Mouse (Mus musculus): ENCODE measurements at regions not wholly inside any gene's neighbourhood (a gene's known extent, or its start where the extent isn't known, plus 50 kb on each side); places are given as distances from the start of the nearest gene placed in this dataset.

DNA sequence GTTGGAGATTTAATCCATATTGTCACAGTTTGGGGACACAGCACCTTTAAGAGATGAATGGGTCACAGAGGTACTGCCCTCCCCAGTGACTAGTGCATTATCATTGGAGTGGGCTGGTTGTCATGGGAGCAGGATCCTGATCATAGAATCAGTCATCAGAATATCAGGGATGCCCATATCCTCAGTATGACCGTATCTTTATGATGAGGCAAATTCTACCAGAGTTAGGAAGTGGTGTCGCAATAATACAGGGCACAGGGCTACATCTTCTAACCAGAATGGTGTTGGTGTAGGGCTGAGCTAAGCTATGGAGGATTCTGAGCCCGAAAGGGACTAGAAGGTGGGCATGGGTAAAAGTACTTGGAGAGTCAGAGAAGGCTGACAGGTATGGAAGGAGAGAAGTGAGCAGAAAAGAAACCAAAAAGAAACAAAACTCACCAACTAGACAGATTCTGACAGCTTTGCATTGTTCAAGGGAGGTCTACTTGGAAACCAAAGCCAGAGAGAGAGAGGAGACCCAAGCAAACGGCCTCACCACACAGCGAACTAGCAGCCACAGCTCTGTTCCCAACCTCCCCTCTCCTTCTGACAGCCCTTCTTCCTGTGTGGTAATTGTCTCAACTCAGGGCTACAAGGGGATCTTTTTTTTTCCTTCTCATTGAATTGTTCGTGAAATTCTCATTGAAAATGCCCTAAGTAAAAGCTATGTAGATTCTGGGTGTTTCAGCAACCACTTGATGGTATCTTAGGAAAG, 129.2 kb downstream of the Lrrc30 start:
- no peak for DNase-seq

DNA sequence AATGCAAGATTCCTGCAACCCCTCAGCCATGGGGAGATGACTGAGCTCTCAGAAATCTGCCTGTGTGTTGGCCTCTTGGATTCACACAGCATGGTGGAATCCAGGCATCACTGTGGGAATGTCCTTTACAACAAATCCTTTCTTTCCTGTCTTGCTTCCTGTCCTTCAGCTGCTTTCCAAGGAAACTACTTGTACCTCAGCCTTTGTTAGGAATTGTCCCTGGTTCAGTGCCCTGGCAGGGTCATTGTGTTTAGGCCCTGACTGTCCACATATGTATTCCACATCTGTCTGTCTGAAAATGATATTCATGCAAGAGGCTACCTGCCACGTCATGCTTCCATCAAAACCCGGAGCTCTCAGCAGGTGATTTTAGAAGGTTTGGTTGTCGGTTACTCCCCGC, 129.9 kb downstream of the Lrrc30 start:
- DNase-seq = no peak

DNA sequence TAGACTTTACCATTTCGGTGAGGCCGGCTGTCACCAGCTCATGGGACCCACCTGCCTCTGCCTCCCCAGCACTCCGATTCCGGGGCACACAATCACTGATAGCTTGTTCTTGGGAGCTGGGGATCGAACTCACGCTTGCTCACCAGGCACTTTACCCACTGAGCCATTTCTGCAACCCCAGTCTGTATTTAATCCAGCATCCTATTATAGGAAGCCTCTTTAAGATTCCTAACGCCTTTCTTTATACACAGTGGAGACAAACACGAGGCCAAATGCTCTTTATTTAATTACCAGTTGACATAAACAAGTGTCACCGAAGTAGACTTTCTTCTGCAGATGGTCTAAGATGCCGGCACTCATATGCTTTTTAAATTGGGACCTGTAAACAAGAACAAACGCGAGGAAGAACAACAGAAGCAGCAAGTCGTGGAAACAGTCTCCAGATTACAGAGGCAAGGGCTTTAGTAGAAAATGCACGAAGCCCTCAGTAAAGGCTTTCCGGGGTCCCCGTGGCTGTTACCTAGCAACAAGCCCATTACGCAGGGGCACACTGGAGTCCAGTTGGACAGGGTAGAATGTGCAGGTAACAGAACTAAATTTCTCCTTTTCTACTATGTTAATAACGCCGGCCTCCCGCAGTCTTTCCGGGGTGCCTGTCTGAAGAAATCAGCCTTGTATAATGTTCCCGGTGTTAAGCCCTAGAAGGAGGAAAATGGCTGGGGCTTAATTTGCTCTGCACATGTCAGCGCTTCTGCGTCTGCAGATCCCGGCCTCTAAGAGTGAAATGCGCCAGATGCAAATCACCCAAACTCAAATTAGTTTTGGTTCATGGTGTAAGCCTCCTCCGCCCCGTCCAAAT, 132.5 kb downstream of the Lrrc30 start:
- DNase-seq = no peak

DNA sequence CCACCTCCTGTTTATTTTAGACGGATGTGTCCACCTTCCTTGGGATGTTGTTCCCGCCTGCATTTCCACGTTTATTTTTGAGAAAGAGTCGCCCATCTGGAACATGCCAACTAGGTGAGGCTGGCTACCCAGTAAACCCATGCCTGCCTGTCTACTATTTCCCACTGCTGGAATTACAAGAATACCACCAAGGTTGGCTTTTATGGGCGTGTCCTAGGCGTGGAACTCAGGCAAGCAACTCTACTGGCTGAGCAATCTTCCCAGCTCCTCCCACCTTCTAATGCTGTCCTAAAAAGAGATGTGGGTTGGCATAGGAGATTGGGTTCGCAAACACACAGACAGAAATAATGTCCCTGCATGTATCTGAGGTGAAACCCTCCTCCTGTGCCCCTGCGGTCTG, 135.1 kb downstream of the Lrrc30 start:
- no peak for DNase-seq

DNA sequence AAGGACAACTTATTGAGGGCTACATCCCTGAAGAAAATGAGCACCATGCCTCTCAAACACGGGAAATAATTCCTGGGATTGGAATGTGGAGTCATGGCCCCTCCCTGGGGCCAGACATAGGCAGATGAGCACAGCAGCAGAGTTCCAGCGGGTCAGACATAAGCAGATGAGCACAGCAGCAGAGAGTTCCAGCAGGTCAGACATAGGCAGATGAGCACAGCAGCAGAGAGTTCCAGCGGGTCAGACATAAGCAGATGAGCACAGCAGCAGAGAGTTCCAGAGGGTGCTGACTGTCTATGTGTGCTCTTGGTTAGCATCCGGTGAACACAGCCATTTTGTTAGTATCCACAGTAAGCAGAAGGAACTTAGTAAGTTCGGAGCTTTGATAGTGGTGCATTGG, 126.2 kb upstream of the Ptprm start:
- no peak for DNase-seq

DNA sequence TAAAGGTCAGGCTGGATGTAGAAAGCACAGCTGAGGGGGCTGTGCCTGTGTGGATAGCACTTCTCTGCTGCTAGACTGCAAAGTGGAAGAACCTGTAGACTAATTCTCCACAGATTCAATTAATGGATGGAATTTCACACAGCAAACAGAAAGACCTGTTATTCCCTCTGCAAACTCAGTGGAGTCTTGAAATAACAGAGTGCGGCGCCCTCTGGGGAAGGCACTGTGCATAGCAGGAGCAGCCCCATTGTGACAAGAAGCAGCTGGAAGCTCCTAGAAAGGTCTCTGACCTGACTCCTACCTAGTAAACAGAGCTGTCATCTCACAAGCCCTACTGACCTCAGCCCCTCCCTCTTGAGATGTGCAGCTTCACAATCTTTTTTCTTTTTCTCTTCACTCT, 118.9 kb upstream of the Ptprm start:
- DNase-seq = peak; percentile 78

DNA sequence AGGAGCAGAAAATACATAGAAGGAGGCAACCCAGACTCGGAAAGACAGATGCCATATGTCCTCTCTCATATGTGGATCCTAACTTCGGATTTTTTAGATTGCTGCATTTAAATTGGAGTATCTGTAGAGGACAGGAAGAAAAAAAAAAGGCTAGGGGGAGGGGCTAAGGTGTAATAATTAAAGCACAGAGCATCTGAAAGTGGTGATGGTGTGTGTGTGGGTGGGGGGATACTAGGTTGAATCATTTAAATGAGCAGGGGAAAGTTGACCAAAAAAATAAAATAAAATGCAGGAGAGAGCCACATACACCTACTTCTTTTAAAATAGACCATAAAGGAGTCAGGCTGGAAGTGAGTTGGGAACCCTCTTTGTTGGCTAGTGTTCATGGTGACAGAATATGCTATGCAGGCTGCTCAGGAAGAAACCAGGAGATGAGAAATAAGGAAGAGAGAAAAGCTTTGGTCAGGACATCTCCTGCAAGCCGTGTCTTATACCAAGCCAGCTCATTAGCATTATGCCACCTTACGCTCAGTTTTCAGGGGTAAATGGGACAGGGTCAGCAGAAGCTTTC, 104.7 kb upstream of the Ptprm start:
- DNase-seq = no peak

DNA sequence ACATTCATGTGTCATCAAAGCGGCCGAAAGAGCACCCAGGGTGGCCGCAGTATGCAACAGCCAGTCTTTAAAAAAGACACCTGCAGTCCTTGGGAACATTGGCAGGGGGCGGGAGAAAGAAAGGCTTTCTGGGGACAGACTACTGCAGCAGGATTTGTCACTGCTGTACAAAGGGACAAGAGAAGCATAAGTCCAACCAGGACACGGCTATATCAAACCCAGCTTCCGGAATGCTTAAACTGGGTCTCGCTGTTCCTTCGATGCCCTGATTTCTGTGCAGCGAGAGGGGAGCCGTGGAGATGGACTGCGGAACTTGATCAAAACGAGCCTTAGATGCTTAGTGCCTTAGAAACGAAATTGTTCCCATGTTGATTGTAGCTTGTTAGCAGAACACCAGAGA, 97.7 kb upstream of the Ptprm start:
- DNase-seq = no peak

DNA sequence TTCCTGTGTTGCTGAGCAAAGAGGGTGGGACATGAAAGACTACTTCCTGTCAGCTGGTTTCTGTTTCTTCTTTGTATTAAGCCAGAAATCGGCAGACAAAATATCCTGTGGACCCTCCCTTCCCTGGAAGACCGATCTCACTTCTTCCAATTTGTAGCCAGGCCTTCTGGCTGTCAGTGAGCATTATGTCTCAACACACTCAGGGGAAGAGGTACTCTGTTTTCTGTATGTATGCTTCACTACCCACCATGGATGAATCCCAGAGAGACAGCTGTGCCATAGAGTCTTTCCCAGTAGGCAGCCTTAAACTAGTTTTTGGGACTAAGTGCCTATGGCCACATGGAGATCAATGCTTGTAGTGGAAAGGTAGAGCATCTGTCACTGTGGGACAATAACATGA, 96.8 kb upstream of the Ptprm start:
- DNase-seq = no peak

DNA sequence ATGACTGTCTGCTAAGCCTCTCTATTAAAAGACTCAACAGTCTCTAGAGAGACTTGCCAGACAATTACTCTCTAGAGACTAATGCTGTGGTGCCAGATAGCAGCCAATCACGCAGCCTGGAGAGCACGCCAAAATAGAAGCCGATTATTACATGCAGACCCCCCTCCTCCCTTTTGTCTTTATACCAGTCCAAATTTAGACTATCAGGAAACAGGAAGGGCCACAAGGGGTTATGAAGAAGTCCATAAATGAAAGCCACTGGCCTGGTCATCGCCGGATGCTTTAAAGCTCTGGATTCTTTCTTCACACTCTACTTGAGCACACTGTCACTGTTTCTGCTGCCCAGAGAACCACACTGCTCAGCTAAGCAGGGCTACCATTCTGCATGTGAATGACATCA, 95.8 kb upstream of the Ptprm start:
- DNase-seq = peak; percentile 15

DNA sequence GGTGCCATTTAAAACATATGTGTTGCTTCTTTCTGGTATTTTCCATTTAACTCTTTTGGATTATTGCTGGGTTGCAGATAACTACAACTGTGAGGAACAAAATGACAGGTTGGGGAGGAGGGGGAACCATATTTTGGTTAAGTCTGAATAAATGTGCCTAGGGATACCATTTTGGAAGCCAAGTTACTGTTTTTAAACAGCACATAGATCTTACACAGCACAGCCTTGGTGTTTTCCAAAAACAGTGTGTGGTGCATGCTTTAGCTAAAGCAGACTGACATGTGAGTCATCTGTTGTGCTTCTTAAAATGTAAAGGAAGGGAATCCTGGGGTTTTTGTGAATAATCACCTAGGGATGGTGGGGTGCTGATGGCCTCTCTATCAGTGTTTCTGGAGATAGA, 91.7 kb upstream of the Ptprm start:
- DNase-seq = no peak

DNA sequence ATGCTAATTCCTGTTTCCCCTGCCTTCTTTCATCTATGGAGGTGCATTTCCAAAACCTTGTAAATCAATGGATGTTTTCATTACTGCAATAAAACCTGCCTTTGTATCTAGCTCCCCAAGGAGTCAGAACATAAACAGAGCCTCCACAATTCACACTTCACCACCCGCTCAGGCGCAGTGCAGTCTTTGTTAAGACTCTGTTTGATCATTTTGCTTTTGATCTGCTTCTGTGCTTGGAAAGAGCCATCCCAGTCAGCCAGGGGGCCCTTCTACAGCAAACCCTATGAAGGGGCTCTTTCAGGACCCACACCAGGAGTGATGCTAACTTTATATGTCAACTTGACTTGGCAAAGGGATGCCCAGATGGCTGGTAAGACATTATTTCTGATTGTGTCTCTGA, 86.7 kb upstream of the Ptprm start:
- DNase-seq = no peak

DNA sequence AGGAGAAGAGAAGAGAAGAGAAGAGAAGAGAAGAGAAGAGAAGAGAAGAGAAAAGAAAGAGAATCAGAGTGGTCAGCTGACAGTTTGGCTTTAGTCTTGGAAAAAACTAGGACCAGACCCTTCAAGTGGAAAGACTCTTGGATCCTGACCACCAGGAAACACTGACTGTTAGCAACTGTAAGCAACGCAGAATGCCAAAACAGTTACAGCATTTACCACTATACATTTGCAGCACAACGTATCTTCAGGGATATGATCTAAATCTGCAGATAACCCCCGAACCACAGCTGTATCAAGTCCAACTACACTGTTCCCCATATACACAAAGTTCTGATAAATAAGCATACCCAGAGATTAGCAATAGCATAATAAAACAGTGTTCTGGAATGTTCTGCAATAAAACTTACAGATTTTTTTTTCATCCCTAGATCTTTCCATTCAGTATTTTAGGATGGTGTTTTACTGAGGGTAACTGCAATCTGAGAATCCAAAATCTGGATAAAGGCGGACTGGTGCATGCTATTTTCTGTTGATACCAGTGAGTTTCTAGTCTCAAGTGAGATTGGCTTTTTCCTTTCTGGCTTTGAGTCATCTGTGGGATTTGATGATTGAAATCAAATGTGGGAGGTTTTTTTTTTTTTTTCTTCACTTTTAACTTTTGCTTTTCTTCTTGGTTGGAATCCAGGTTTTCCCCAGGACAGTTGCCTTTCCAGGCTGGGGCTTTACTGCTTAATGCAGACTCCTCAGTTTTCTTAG, 65.9 kb upstream of the Ptprm start:
- DNase-seq = no peak

DNA sequence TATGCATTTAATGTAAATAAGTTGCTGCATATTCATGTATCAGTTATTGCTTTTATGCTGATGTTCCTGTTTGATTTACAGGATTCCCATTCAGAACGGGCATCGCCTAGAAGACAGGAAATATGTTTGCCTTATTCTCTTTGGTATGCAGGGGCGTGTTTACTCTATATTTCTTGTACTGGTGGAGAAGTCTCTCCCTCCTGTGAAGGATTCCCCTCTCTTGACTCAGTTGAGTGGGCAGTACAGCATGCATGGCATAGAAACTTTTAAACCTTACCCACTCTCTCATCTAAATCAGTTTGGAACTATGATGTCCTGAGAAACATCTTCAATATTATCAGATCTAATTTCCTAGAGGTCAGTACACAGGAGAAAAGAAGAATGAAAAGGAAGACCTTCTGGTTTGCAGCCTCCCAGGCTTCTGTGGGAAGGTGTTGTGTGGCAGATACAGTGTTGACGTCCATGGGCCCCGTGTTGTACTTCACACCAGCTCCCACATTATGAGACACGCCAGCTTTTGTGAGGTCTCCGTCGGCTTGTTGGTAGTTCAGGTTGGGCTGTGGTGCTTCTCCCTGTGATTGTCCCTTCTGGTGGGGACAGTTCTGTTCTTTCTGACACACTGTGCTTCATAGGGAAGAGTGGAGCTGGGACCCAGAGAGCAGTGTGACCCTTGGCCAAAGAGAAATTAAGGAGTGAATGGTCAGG, 58.4 kb upstream of the Ptprm start:
- DNase-seq = no peak

DNA sequence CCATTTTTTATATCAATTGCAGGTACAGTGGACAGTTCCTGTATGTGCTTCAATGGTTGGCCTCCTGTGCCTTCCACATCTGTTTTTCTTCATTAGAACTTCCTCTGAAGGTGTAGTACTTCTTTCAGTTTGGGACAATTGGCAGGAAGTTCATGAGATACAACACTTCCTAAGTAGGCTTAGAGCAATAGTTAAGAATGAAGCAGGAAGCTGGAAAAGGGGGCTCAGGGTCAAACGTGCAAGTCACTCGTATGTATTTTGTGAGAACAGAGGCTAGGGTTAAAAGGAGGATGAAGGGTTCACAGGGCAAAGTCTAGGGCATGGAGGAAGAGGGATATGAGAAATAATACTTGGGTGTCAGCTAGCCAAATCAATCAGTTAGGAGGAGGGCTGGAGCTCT, 55.7 kb upstream of the Ptprm start:
- peak; percentile 2 for DNase-seq

DNA sequence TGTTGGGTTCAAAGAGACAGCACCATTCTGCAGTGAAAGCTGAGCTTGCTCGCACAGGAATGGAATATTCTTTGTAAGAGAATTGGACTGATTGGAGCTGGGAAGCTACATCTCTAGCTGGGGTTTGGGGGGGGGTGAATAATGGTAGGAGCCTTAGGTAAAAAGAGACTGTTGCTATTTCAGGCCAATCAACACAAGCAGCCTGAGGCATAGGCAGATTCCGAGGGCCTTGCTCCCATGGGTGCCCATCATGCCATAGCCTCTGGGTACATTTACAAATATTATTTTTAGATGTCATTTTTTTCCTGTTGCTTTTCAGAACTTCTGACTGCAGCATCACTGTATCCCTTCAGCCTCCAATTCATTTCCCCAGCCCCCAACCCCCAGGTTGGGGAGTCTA, 51.7 kb upstream of the Ptprm start:
- DNase-seq = no peak

Measured in kidney, postnatal 14 days (tissue).